In the genomic region with DNA sequence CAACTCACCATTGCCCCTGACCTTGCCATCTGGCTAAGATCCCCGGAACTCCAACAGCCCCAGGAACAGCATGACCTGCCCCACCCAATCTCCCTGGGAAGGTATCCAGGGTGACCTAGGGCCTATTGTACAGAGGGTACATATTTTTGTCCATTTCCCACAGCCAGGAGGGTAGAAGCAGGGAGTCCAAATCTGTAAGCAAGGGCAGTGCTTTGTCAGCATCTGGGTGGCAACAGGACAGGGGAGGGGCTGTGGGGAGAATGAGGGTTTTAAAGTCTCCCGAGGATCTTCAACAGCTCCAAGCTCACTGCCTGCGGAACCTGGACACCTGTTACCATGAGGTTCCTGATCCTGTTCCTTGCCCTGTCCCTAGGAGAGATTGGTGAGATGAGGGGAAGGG, we compare ENCODE assay signal across 13 mouse cellular contexts. TPM values are rescaled to one million over a fixed set of nuclear protein-coding genes. Genes with fewer than 3 reads are reported as not detected.
A peak's percentile ranks its signal among the peaks of the same experiment; 100 is the strongest.
DNase-seq lines count a peak whose midpoint lies in the region; TF ChIP-seq lines count a peak whose summit lies in the region.
"Not testable (repeated sequence)": the region's sequence is repeated elsewhere in the genome, so short reads cannot be mapped to it uniquely, and the experiment has no call there.
"Had no signal": no experiment of that assay in that cellular context is flagged by ENCODE, and none has a peak within 500 bp of the region (broad histone marks: within the 10 kb centered on the region; RNA-seq: fewer than 3 reads in every experiment).

Gene Klk1b21, plus strand, starts transcription at position 301 of the 400 bp plus-strand sequence.

- H3K4me3 ChIP-seq in heart, embryonic 10.5 days; kidney, adult 2 months (ENCODE audit: insufficient read depth, low read depth, low read length); testis, adult 2 months (ENCODE audit: control insufficient read depth, low read depth, low read length): not testable (repeated sequence)

- TF ChIP-seq CTCF in kidney, adult 2 months (conservative IDR thresholded peaks at IDR 0.05; ENCODE audit: insufficient read depth, insufficient read length, low read depth, low read length); testis, adult 2 months (IDR thresholded peaks at IDR 0.05; ENCODE audit: control insufficient read depth, insufficient read depth, insufficient replicate concordance, low read depth, low read length): not testable (repeated sequence)

- peak; percentile 81 for DNase-seq in heart, adult 11 months
- peak; percentile 52 for DNase-seq in heart, embryonic 10.5 days (ENCODE audit: low spot score)
- DNase-seq in kidney, adult 18-20 months, result peak; percentile 6
- peak; percentile 17 for DNase-seq in kidney, adult 2 months
- peak; percentile 5 for DNase-seq in ovary, postnatal 36 days (ENCODE audit: low spot score)
- DNase-seq in testis, postnatal 14 days (ENCODE audit: low spot score), result peak; percentile 9

- H3K27me3 ChIP-seq in heart, embryonic 10.5 days (ENCODE audit: insufficient read depth, poor library complexity, severe bottlenecking); kidney, adult 2 months (replicated peaks; ENCODE audit: control insufficient read depth, insufficient read depth, low read length); testis, adult 2 months (ENCODE audit: control insufficient read depth, insufficient read depth, low read length): not testable (repeated sequence)

- not testable (repeated sequence) for H3K36me3 ChIP-seq in heart, embryonic 10.5 days; kidney, adult 2 months (ENCODE audit: control insufficient read depth, insufficient read depth, low read length); testis, adult 2 months (ENCODE audit: control insufficient read depth, insufficient read depth, low read length)

- H3K27ac ChIP-seq in heart, embryonic 10.5 days; kidney, adult 2 months (ENCODE audit: insufficient read depth, low read depth, low read length); testis, adult 2 months (ENCODE audit: control insufficient read depth, insufficient read depth, low read depth, low read length): not testable (repeated sequence)

- not testable (repeated sequence) for H3K4me1 ChIP-seq in heart, embryonic 10.5 days; kidney, adult 2 months (ENCODE audit: control insufficient read depth, insufficient read depth, low read length); testis, adult 2 months (ENCODE audit: control insufficient read depth, insufficient read depth, low read length)

- not testable (repeated sequence) for TF ChIP-seq POLR2A in kidney, adult 2 months (IDR thresholded peaks at IDR 0.05; ENCODE audit: low read depth, low read length); testis, adult 2 months (IDR thresholded peaks at IDR 0.05; ENCODE audit: control insufficient read depth, low read depth, low read length)

- 65% methylated on average over 3 of the region's 3 CpGs for WGBS in heart, embryonic 10.5 days
- 50% methylated on average over 3 of the region's 3 CpGs for WGBS in kidney, adult 2 months

- H3K9me3 ChIP-seq in heart, embryonic 10.5 days, result not testable (repeated sequence)

RNA-seq across cellular contexts. Expression of gene Klk1b21, which starts in this region (rescaled TPM):
- polyA plus RNA-seq in heart, embryonic 10.5 days (2016; fragmentation: Nextera tagmentation; extraction: Ambion mirVana), result not detected in 2 replicates
- polyA plus RNA-seq in kidney, adult 2 months (2012; rRNA removed), result 0.20 and 0.43 TPM in 2 replicates
- polyA plus RNA-seq in testis, adult 2 months (2012; rRNA removed), result 72.1 and 73.2 TPM in 2 replicates
- polyA plus RNA-seq: activated CD4-positive, CD25-positive, alpha-beta regulatory T cell, adult 4 months; brain, embryonic 14.5 days; C2C12; CD4-positive, CD25-positive, alpha-beta regulatory T cell, adult 4 months; G1E; Patski had no signal

Comparison
In these comparisons a context has a peak if more than half of its experiments do, and no peak if none do; other contexts are left out.
1. RNA of gene Klk1b21 (polyA plus RNA-seq): 72.1 to 73.2 TPM in testis, adult 2 months; 0.20 to 0.43 TPM in kidney, adult 2 months and not detected in heart, embryonic 10.5 days; every median in the first group is over 10 times any median in the second.
2. Peak in DNase-seq in heart, embryonic 10.5 days; RNA of the gene not detected or under 1 TPM.
3. Peak in DNase-seq in kidney, adult 2 months; RNA of the gene not detected or under 1 TPM.
4. DNase-seq: peak in every context shown above with its lines; median percentile 81 in heart, adult 11 months; 52 in heart, embryonic 10.5 days; 17 in kidney, adult 2 months; 9 in testis, postnatal 14 days; 6 in kidney, adult 18-20 months; 5 in ovary, postnatal 36 days.